Mouse (Mus musculus) cerebellum, adult 2 months (tissue): ENCODE measurements around the gene Wfikkn1. TPM values are rescaled to one million over a fixed set of nuclear protein-coding genes. Genes with fewer than 3 reads are reported as not detected.

Source experiments
- DNase-seq, 2 experiments: peaks; one replicate each; pipeline ENCODE4 v3.0.0; 2021
- H3K27ac ChIP-seq: fragments of 200-500 bp; 2 replicates; pipeline ENCODE4 v1.5.1; 2012; ENCODE audit warnings: low read length, control low read depth, inconsistent platforms; ENCODE audit not compliant: insufficient read depth
- H3K27me3 ChIP-seq: fragments of 200-500 bp; 2 replicates; pipeline ENCODE4 v1.6.1; 2012; ENCODE audit warnings: inconsistent platforms, mild to moderate bottlenecking, low read length, moderate library complexity; ENCODE audit not compliant: control insufficient read depth, insufficient read depth
- H3K4me1 ChIP-seq: fragments of 200-500 bp; 2 replicates; pipeline ENCODE4 v1.6.1; 2011; ENCODE audit warnings: low read length; ENCODE audit not compliant: control insufficient read depth, insufficient read depth
- H3K4me3 ChIP-seq: fragments of 200-500 bp; replicated peaks from 2 replicates; pipeline ENCODE3; 2011; ENCODE audit warnings: mild to moderate bottlenecking, low read depth, low read length, control low read depth; ENCODE audit not compliant: insufficient read depth
- CTCF ChIP-seq: fragments of 200-500 bp; IDR thresholded peaks from 2 replicates; pipeline ENCODE4 v1.5.1; 2011; ENCODE audit warnings: low read depth, mild to moderate bottlenecking, control low read depth, low read length, moderate library complexity, borderline replicate concordance; ENCODE audit not compliant: insufficient read depth
- POLR2A ChIP-seq: fragments of 200-500 bp; IDR thresholded peaks from 2 replicates; pipeline ENCODE4 v1.6.1; 2011; ENCODE audit warnings: low read length, control low read depth, borderline replicate concordance; ENCODE audit not compliant: insufficient read depth
- WGBS: fragments of 180-500 bp; shearing (Covaris S2); methylation state at CpG from one replicate; pipeline ENCODE4 v1.1.7; 2018; 5-methylcytosine and 5-hydroxymethylcytosine counted together
- polyA plus RNA-seq: library from polyadenylated mRNA; depleted of rRNA; stranded (reverse); fragments of >200 nt; gene quantifications from 2 replicates; pipeline ENCODE4 v1.2.3, GENCODE M21; 2012

Wfikkn1 gene
- polyA plus RNA-seq, 1 experiment, result 1.1 TPM

- H3K27ac ChIP-seq, result peak overlapping the region; percentile 75
- no peaks in the 10 kb centered on the region for H3K27me3 ChIP-seq
- H3K4me3 ChIP-seq, result peak overlapping the region; percentile 64
- peaks cover 34% of the 10 kb centered on the region for H3K4me1 ChIP-seq
- peak in 1 of 2 experiments; percentile 66 for DNase-seq
- TF ChIP-seq CTCF (no peak), POLR2A (no peak)
- 4% methylated on average over 23 of the region's 23 CpGs for WGBS
Measured at GRCm38 (mm10) chr17:25836397-25837075, 44.1 kb downstream of the Wfikkn1 start.

GRCm38 (mm10) chr17:25835816-25836215 is 44.8 kb downstream of the Wfikkn1 start:
- 82% methylated on average over 16 of the region's 16 CpGs for WGBS
- H3K4me3 ChIP-seq, result peak overlapping the region; percentile 64
- H3K27ac ChIP-seq, result peak overlapping the region; percentile 75
- no peaks in the 10 kb centered on the region for H3K27me3 ChIP-seq
- DNase-seq, result no peak
- H3K4me1 ChIP-seq, result peaks cover 41% of the 10 kb centered on the region
- TF ChIP-seq CTCF, result no peak
- no peak for TF ChIP-seq POLR2A

- DNase-seq, result no peak
- no peaks in the 10 kb centered on the region for H3K27me3 ChIP-seq
- H3K4me1 ChIP-seq, result peaks cover 46% of the 10 kb centered on the region
- H3K27ac ChIP-seq, result no peak overlapping the region
- WGBS, result 90% methylated on average over 7 of the region's 7 CpGs
- no peak for TF ChIP-seq POLR2A
- no peak for TF ChIP-seq CTCF
- no peak overlapping the region for H3K4me3 ChIP-seq
Measured at GRCm38 (mm10) chr17:25835301-25835700, 45.4 kb downstream of the Wfikkn1 start.

GRCm38 (mm10) chr17:25834595-25835222 is 45.9 kb downstream of the Wfikkn1 start:
- Histone ChIP-seq H3K4me1 (peaks cover 47% of the 10 kb centered on the region), H3K27ac (no peak overlapping the region), H3K4me3 (no peak overlapping the region), H3K27me3 (no peaks in the 10 kb centered on the region)
- no peak for DNase-seq
- 76% methylated on average over 12 of the region's 12 CpGs for WGBS
- TF ChIP-seq CTCF, result no peak
- no peak for TF ChIP-seq POLR2A

- Histone ChIP-seq H3K27ac (peak overlapping the region; percentile 95; the same call in 1 of the 2 replicates), H3K4me1 (peaks cover 50% of the 10 kb centered on the region), H3K27me3 (no peaks in the 10 kb centered on the region), H3K4me3 (peak overlapping the region; percentile 81)
- TF ChIP-seq POLR2A (no peak), CTCF (no peak)
- 16% methylated on average over 6 of the region's 6 CpGs for WGBS
- no peak for DNase-seq
Measured at GRCm38 (mm10) chr17:25833961-25834594, 46.6 kb downstream of the Wfikkn1 start.

- TF ChIP-seq CTCF, result no peak
- TF ChIP-seq POLR2A, result no peak
- Histone ChIP-seq H3K4me1 (peaks cover 52% of the 10 kb centered on the region), H3K27me3 (no peaks in the 10 kb centered on the region), H3K4me3 (peak within 1 kb of the TSS; percentile 81), H3K27ac (peak within 1 kb of the TSS; percentile 95)
- DNase-seq, result peak in 1 of 2 experiments; percentile 89
- WGBS, result under 1% methylated on average over 24 of the region's 24 CpGs
Measured at GRCm38 (mm10) chr17:25833291-25833663, 47.4 kb downstream of the Wfikkn1 start, which contains the start of gene Stub1. Gene Stub1, minus strand, starts transcription at chr17:25833404.

- WGBS, result under 1% methylated on average over 75 of the region's 77 CpGs
- peak; percentile 99 for DNase-seq
- TF ChIP-seq POLR2A (peak; percentile 70), CTCF (no peak)
- H3K4me1 ChIP-seq, result peaks cover 55% of the 10 kb centered on the region
- H3K27me3 ChIP-seq, result no peaks in the 10 kb centered on the region
- H3K27ac ChIP-seq, result peak overlapping the region; percentile 95
- H3K4me3 ChIP-seq, result peak overlapping the region; percentile 81
Measured at GRCm38 (mm10) chr17:25832436-25833290, 48.0 kb downstream of the Wfikkn1 start.
